Mouse (Mus musculus) thymus, postnatal 4 days (tissue): ENCODE data around the gene Gm10309.

ENCODE experiments used
- DNase-seq: peaks from one replicate; pipeline ENCODE4 v3.0.0; 2021

The Gm10309 gene

GRCm38 (mm10) chr17:86505183-86505631 lies at the start of gene Gm10309:
TSS of gene Gm10309 (minus strand) at chr17:86505232.
- no peak for DNase-seq

DNA sequence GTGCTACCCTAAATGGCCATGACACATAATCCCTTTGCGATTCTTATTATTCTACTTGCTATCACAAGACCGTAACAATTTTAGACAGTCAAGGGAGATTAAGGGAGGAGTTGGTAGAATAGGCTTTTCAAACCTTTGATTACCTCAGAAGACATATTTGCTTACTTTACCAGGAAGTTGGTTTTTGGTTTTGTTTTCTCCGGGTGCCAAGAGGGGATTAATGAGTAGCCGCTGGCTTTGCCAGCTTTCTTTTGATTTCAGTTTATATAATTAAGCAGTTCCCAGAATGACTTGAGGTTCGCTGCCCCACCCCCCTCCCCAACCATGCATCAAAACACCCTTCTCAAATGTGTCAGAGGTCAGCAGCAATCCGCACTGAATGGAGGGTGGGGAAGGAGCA lies 47.0 kb upstream of the Gm10309 start:
- DNase-seq, result no peak

DNA sequence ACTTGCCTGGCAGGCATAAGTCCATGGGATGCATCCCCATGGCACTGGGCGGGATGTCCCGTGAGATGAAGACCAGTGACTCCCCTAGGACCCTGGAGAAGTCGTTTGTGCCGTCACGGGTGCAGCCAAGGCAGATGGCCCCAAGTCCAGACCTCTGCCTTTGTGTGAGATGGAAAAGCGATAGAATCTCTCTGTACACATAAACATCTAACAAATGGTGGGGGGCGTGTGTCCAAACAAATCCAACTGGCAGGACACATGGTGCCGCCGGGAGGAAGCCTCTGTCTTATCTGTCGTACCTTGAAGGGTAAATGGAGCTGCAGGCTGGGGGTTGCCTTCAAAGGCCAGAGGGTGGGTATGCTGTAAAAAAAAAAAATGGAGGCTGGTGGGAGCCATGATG lies 46.5 kb upstream of the Gm10309 start:
- no peak for DNase-seq

DNA sequence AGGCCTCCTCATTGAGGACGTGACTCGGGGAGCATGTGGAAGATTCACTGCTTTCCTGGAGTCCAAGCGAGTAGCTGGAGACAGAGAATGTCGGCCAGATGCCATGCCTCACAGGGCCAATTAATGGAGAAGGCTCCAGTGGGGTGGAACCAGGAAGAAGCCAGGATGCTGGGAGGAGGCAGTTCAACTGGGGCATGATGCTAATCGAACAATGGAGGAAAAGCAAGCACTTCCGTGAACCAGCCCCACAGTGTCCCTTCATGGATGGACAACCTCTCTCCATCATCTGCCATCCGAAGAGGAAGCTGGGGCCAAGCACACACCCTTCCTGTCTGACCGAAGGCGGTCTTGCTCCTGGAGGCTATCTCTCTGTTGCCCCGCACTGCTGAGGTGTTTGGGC lies 44.1 kb upstream of the Gm10309 start:
- no peak for DNase-seq

- no peak for DNase-seq
Measured at GRCm38 (mm10) chr17:86546529-86546928, 41.5 kb upstream of the Gm10309 start.

DNA sequence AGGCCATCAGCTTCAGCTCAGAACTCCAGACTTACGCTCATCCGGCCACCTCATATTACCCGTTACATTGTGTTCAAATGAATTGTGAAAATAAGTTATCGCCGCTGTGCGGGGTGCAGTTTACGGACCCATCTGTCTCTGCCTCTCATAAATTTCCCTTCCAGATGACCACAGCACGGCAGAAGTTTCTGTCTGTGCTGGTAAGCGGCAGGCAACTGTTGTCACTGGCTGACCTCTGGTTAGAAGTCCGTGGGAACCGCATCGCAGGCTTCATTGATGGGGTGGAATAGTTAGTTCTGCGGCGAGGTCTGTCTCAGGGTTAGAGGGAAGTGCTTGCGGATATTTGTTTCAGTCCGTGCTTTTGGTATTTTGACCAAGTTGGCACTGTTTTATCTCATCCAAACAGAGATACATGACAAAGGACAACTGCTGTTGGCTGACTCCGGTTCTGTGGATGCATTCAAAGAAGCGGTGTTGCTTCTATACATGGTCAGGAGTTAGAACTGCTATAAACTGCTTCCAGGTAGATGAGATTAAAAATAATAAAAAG lies 34.9 kb upstream of the Gm10309 start:
- DNase-seq, result no peak

DNA sequence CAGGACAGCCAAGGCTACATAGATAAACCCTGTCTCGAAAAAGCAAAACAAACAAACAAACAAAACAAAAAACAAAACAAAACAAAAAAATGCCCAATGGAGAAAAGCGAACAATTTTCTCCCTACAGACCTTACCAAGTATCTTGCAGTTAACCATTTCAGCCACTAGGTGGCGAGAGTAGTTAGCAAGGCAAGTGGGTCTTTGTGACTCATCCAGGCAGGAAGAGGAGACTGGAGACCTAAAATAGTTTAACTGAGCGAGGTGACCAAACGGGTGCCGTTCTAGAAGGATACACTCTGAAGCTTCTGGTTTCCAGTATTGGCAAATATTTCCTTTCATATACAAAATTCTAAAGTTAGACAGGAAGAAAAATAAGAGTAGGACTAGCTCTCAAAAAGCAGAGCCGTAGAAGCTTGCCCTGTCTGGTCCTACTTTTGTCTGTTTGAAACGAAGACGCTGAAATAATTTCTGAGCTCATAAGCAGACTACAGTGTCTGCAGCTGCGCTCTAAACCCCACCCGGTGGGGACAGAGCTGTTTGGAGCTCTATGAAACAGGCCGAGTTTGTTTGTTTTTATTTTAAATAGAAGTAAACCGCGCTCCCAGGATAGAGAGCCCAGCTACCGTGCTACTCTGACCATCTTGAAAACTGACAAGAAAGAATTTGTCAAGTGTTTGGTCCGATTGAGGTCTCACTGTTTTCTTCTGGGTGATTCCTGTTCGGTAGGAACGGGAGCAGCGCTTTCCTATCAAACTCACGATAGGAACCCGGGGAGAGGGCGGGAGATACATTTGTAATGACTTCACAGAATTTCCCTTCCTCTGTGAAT lies 31.0 kb upstream of the Gm10309 start:
- peak; percentile 78 for DNase-seq

GRCm38 (mm10) chr17:86535096-86535495 lies 30.1 kb upstream of the Gm10309 start:
- DNase-seq, result no peak

GRCm38 (mm10) chr17:86533549-86533851 lies 28.5 kb upstream of the Gm10309 start:
- no peak for DNase-seq

DNA sequence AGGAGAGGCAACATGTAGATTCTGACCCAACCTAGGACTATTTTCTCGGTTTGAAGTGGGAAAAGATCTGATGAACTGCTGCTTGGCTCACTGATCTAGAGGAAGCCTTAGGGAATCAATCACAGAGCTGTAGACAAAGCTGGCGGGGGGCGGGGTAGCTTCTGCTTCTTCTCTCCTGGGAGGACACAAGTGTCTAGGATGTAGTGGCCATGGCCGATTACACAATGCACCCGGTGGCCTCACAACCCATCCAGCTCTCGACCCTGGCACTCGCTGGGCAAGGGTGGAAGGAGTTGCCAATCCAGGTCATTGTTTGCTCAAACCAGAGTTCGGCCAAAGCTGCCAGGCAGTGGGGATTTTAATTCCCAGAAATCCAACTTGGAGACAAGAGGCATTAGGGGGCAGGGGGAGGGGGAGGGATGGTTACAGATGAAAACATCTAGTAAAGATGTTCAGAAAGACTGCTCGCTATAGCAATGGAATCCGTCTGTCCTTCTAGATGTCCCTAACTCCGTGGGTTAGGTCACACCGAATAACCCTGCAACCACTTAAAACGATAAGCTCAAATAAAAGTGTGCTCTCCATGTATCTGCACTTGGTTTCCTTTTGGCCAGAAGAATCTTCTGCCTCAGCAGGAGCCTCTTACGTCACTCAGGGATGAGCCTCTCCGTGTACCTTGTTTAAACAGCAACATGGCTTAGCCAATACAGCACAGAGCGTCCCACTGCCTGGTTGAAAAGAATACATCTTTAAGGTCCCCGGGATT lies 27.9 kb upstream of the Gm10309 start:
- no peak for DNase-seq

- no peak for DNase-seq
Measured at GRCm38 (mm10) chr17:86531231-86531630, 26.2 kb upstream of the Gm10309 start.

- no peak for DNase-seq
Measured at GRCm38 (mm10) chr17:86529411-86529810, 24.4 kb upstream of the Gm10309 start.

- no peak for DNase-seq
Measured at GRCm38 (mm10) chr17:86529003-86529402, 24.0 kb upstream of the Gm10309 start.

GRCm38 (mm10) chr17:86527298-86527697 lies 22.3 kb upstream of the Gm10309 start:
- DNase-seq, result no peak

DNA sequence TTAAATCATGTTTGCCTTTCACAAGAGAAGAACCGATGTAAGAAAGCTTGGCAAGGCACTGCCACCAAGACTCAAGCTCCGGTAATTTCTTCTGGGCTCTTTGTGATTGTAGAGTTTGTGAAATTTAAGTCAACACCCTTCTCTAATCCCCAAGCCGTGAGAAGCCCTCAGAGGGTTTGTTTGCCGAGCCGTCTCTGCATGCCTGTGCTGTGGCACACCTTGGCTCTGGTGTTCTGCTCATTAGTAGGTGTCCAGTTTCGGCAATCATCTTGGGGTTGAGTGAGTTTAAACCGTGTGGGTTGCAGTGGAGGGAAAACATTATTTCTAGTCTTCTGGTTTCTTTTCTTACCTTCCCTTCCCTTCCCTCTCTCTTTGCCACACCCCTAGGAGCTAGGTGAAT lies 21.0 kb upstream of the Gm10309 start:
- no peak for DNase-seq

DNA sequence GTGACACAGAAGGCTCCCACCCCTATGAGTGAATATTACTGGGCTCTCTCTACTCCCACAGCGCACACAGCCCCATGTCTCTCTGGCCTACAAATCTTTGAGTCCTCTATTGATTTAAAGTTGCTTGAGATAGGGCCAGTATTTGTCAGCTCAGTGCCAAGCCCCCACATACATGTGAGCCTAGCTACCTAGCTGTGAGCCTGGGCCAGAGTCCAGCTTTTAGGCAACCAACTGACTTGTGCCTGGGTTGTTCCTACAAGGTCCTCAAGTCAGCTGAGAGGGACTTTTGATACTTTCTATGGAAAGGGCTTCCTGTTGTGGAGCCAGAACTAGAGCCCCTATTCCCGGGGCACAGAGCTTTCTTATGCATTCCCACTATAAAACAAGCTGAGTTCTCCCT lies 20.0 kb upstream of the Gm10309 start:
- DNase-seq, result no peak

DNA sequence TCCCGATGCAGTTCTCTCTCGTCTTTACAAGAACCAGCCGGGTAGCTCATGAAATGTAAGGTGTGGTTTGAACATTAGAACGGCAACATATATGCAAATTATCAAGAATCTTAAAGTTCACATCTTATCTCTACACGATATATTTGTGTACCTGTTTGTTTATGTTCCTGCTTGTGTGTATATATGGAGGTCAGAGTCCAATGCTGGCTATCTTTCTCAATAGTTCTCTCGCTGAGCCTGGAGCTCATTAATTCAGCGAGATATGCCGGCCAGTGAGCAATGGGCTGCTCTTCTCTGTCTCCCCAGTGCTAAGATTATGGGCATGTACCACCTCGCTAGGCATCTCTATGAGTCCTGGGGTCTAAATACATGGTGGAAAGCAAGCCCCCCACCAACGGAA lies 18.8 kb upstream of the Gm10309 start:
- no peak for DNase-seq

- DNase-seq, result no peak
Measured at GRCm38 (mm10) chr17:86523374-86523773, 18.3 kb upstream of the Gm10309 start.

- DNase-seq, result no peak
Measured at GRCm38 (mm10) chr17:86522649-86523048, 17.6 kb upstream of the Gm10309 start.

DNA sequence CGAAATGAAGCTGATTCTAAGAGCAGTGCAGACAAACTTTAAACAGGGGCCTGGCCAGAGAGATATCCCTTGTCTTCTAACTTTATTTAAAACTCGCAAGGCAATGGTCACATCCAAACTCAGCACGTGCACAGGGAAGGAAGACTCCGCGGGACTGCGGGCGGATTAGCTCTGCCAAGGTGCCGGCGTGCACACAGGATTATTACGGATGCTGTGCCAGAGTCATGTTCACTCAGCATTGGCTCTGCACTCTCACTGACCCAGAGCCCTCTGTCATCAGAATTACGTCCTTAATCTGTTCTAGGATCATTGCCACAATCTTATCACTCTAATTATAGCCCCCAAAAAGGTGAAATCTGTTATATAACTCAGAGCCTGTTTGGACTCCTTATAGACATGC lies 16.2 kb upstream of the Gm10309 start:
- no peak for DNase-seq

GRCm38 (mm10) chr17:86518604-86519003 lies 13.6 kb upstream of the Gm10309 start:
- no peak for DNase-seq

DNA sequence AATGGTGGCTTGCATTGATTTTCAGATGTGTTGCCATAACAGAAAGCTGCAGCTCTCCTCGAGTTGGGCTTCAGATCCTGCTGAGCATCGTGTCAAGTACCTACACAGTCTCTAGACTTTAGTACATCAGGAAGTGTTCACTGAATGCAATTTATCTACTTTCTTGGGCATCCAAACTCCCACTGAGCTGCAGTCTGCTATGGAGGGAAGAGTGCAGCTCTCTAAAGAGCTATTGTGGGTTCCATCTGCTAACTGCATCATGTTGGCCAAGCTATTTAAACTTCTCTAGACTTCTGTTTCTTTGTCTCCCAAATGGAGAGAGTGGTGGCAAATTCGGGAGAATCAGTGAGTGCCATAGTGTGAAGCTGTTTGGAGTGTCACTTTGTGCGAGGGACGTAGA lies 11.6 kb upstream of the Gm10309 start:
- DNase-seq, result no peak

- no peak for DNase-seq
Measured at GRCm38 (mm10) chr17:86514974-86515620, 10.1 kb upstream of the Gm10309 start.

DNA sequence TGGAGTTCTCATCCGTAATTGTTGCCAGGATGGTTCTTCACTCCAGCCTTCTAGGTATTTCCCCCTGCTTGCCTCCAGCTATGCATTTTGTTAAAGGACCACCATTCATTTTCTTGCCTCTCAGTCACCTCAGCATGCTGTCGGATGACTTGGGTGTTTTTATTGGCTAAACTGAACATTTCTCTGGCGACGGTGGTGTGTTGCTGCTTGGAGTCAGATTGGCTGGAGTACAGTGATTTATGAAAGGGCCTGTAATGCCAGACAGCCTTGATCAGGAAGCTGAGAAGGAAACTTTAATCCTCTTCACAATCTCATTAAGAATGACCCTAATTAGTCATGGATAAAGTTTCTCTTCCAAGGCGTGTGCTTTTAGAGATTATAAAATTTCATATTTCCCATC lies 4.8 kb upstream of the Gm10309 start:
- no peak for DNase-seq
